Mouse (Mus musculus) forebrain, embryonic 16.5 days (tissue): ENCODE data around the gene Cog5. TPM values are rescaled to one million over a fixed set of nuclear protein-coding genes. Genes with fewer than 3 reads are reported as not detected.

ENCODE experiments used
- ATAC-seq: fragments of 200-750 bp; cut with Nextera tagmentation; 2 replicates; pipeline ENCODE4 v1.8.0; 2017; ENCODE audit warnings: mild to moderate bottlenecking, moderate library complexity
- H3K27ac ChIP-seq: fragments of 300-500 bp; sonication (generic); 2 replicates; pipeline ENCODE4 v1.5.1; 2014; ENCODE audit warnings: low read length, control low read depth
- H3K27me3 ChIP-seq: fragments of 300-500 bp; sonication (generic); replicated peaks from 2 replicates; pipeline ENCODE4 v1.6.1; 2014; ENCODE audit warnings: low read length; ENCODE audit not compliant: control insufficient read depth, insufficient read depth
- H3K36me3 ChIP-seq: fragments of 300-500 bp; sonication (generic); 2 replicates; pipeline ENCODE4 v1.6.1; 2014; ENCODE audit not compliant: control insufficient read depth, insufficient read depth
- H3K4me1 ChIP-seq: fragments of 300-500 bp; sonication (generic); replicated peaks from 2 replicates; pipeline ENCODE4 v1.6.1; 2014; ENCODE audit warnings: low read length; ENCODE audit not compliant: control insufficient read depth, insufficient read depth
- H3K4me2 ChIP-seq: fragments of 300-500 bp; sonication (generic); 2 replicates; pipeline ENCODE4 v1.6.1; 2014; ENCODE audit warnings: mild to moderate bottlenecking, low read length, control low read depth
- H3K4me3 ChIP-seq: fragments of 300-500 bp; sonication (generic); replicated peaks from 2 replicates; pipeline ENCODE4 v1.5.1; 2014; ENCODE audit warnings: mild to moderate bottlenecking, low read length, control low read depth
- H3K9ac ChIP-seq: fragments of 300-500 bp; sonication (generic); replicated peaks from 2 replicates; pipeline ENCODE4 v1.6.1; 2014; ENCODE audit warnings: low read depth, low read length, control low read depth
- H3K9me3 ChIP-seq: fragments of 300-500 bp; sonication (generic); 2 replicates; pipeline ENCODE4 v1.6.1; 2016; ENCODE audit warnings: low read length; ENCODE audit not compliant: control insufficient read depth
- WGBS: fragments of 180-500 bp; shearing (Covaris S2); extraction: QIAGEN DNeasy Blood & Tissue Kit; methylation state at CpG from one replicate; pipeline ENCODE4 v1.1.7; 2014; 5-methylcytosine and 5-hydroxymethylcytosine counted together
- polyA plus RNA-seq: library from polyadenylated mRNA; unstranded; fragments of >200 nt; fragmentation: Nextera tagmentation; extraction: Ambion mirVana; gene quantifications from 2 replicates; pipeline ENCODE4 v1.2.1, GENCODE M21; 2015

Gene Cog5
- polyA plus RNA-seq, 1 experiment from 2014 or later: 25.1 TPM

GRCm38 (mm10) chr12:31947476-31947875 lies 292.8 kb downstream of the Cog5 start:
- no peak overlapping the region for H3K4me3 ChIP-seq
- no peak overlapping the region for H3K27ac ChIP-seq
- peaks cover 5% of the 10 kb centered on the region; the same call in 1 of the 2 replicates for H3K4me1 ChIP-seq
- H3K4me2 ChIP-seq: no peak overlapping the region
- H3K9me3 ChIP-seq: no peaks in the 10 kb centered on the region
- no peaks in the 10 kb centered on the region for H3K27me3 ChIP-seq
- 93% methylated on average over 5 of the region's 5 CpGs for WGBS
- no peak for ATAC-seq
- H3K9ac ChIP-seq: no peak overlapping the region
- peaks cover 10% of the 10 kb centered on the region for H3K36me3 ChIP-seq

GRCm38 (mm10) chr12:31948101-31949000 lies 293.7 kb downstream of the Cog5 start:
- 14% methylated on average over 7 of the region's 7 CpGs for WGBS
- peaks cover 2% of the 10 kb centered on the region for H3K36me3 ChIP-seq
- H3K4me3 ChIP-seq: peak overlapping the region; percentile 89
- no peak for ATAC-seq
- H3K9me3 ChIP-seq: no peaks in the 10 kb centered on the region
- no peaks in the 10 kb centered on the region for H3K27me3 ChIP-seq
- H3K9ac ChIP-seq: peak overlapping the region; percentile 90
- H3K4me1 ChIP-seq: peaks cover 5% of the 10 kb centered on the region; the same call in 1 of the 2 replicates
- H3K4me2 ChIP-seq: peak overlapping the region; percentile 67
- H3K27ac ChIP-seq: peak overlapping the region; percentile 99

GRCm38 (mm10) chr12:31949193-31949741 lies 294.6 kb downstream of the Cog5 start:
- no peaks in the 10 kb centered on the region for H3K9me3 ChIP-seq
- H3K4me1 ChIP-seq: peaks cover 5% of the 10 kb centered on the region; the same call in 1 of the 2 replicates
- peak overlapping the region; percentile 67 for H3K4me2 ChIP-seq
- H3K4me3 ChIP-seq: peak overlapping the region; percentile 89
- H3K36me3 ChIP-seq: no peaks in the 10 kb centered on the region
- peak overlapping the region; percentile 90 for H3K9ac ChIP-seq
- H3K27me3 ChIP-seq: no peaks in the 10 kb centered on the region
- ATAC-seq: peak; percentile 73
- WGBS: 0% methylated on average over 57 of the region's 58 CpGs
- H3K27ac ChIP-seq: peak overlapping the region; percentile 99

- peak; percentile 97 for ATAC-seq
- WGBS: under 1% methylated on average over 60 of the region's 71 CpGs
- peak within 1 kb of the TSS; percentile 89 for H3K4me3 ChIP-seq
These were observed 295.3 kb downstream of the Cog5 start, which contains the start of gene Hbp1 for GRCm38 (mm10) chr12:31949759-31950658. Hbp1 (minus strand) TSS chr12:31950535.

GRCm38 (mm10) chr12:31950659-31951031 lies 296.0 kb downstream of the Cog5 start:
- 4% methylated on average over 9 of the region's 9 CpGs for WGBS
- no peak for ATAC-seq
- Histone ChIP-seq H3K9me3 (no peaks in the 10 kb centered on the region), H3K4me3 (peak overlapping the region; percentile 48), H3K4me1 (peaks cover 5% of the 10 kb centered on the region; the same call in 1 of the 2 replicates), H3K4me2 (peak overlapping the region; percentile 76), H3K9ac (peak overlapping the region; percentile 58), H3K36me3 (no peaks in the 10 kb centered on the region), H3K27me3 (no peaks in the 10 kb centered on the region), H3K27ac (peak overlapping the region; percentile 93)

More at GRCm38 (mm10) chr12:31949759-31950658, 295.3 kb downstream of the Cog5 start, which contains the start of gene Hbp1:
- no peaks in the 10 kb centered on the region for H3K36me3 ChIP-seq
- no peaks in the 10 kb centered on the region for H3K27me3 ChIP-seq
- H3K4me1 ChIP-seq: peaks cover 5% of the 10 kb centered on the region; the same call in 1 of the 2 replicates
- no peaks in the 10 kb centered on the region for H3K9me3 ChIP-seq
- peak within 1 kb of the TSS; percentile 76 for H3K4me2 ChIP-seq
- peak within 1 kb of the TSS; percentile 90 for H3K9ac ChIP-seq
- H3K27ac ChIP-seq: peak within 1 kb of the TSS; percentile 99

- ATAC-seq: no peak
- H3K9me3 ChIP-seq: no peaks in the 10 kb centered on the region
- H3K4me3 ChIP-seq: no peak overlapping the region
- no peaks in the 10 kb centered on the region for H3K4me1 ChIP-seq
- H3K9ac ChIP-seq: no peak overlapping the region
- H3K36me3 ChIP-seq: no peaks in the 10 kb centered on the region
- no peak overlapping the region for H3K4me2 ChIP-seq
- 91% methylated on average over 4 of the region's 4 CpGs for WGBS
- H3K27me3 ChIP-seq: no peaks in the 10 kb centered on the region
- no peak overlapping the region for H3K27ac ChIP-seq
These were observed 301.2 kb downstream of the Cog5 start for GRCm38 (mm10) chr12:31955843-31956242.

GRCm38 (mm10) chr12:31964074-31964473 lies 309.4 kb downstream of the Cog5 start:
- H3K9ac ChIP-seq: no peak overlapping the region
- peaks cover 3% of the 10 kb centered on the region; the same call in 1 of the 2 replicates for H3K4me1 ChIP-seq
- H3K4me2 ChIP-seq: no peak overlapping the region
- no peak overlapping the region for H3K27ac ChIP-seq
- ATAC-seq: peak; percentile 7; the same call in 1 of the 2 replicates
- WGBS: 66% methylated on average over 6 of the region's 6 CpGs
- no peak overlapping the region for H3K4me3 ChIP-seq
- no peaks in the 10 kb centered on the region for H3K27me3 ChIP-seq
- no peaks in the 10 kb centered on the region for H3K36me3 ChIP-seq
- no peaks in the 10 kb centered on the region for H3K9me3 ChIP-seq

GRCm38 (mm10) chr12:31965517-31966212 lies 311.0 kb downstream of the Cog5 start:
- Histone ChIP-seq H3K9me3 (no peaks in the 10 kb centered on the region), H3K4me2 (no peak overlapping the region), H3K27me3 (no peaks in the 10 kb centered on the region), H3K36me3 (no peaks in the 10 kb centered on the region), H3K4me3 (no peak overlapping the region), H3K27ac (peak overlapping the region; percentile 50; the same call in 1 of the 2 replicates), H3K4me1 (peaks cover 3% of the 10 kb centered on the region; the same call in 1 of the 2 replicates), H3K9ac (no peak overlapping the region)
- WGBS: 74% methylated on average over 12 of the region's 12 CpGs
- peak; percentile 62 for ATAC-seq
